Mouse (Mus musculus): ENCODE measurements around the gene Aox4. TPM values are rescaled to one million over a fixed set of nuclear protein-coding genes. Genes with fewer than 3 reads are reported as not detected.

Aox4 gene
- polyA plus RNA-seq, 1 experiment from 2014 or later: 0.18 TPM

GRCm38 (mm10) chr1:58237527-58238299 is 27.5 kb downstream of the Aox4 start:
- no peak overlapping the region for H3K4me2 ChIP-seq (ENCODE audit: low read depth, low read length)
- H3K4me3 ChIP-seq (replicated peaks; ENCODE audit: low read length): no peak overlapping the region
- H3K27ac ChIP-seq (ENCODE audit: low read length): no peak overlapping the region
- no peaks in the 10 kb centered on the region for H3K4me1 ChIP-seq (ENCODE audit: control insufficient read depth, insufficient read depth, low read length)
- no peaks in the 10 kb centered on the region for H3K36me3 ChIP-seq (ENCODE audit: control insufficient read depth, insufficient read depth, low read length)
- H3K9ac ChIP-seq (ENCODE audit: low read length): no peak overlapping the region
- 67% methylated on average over 4 of the region's 4 CpGs for WGBS
- no peaks in the 10 kb centered on the region for H3K27me3 ChIP-seq (ENCODE audit: control insufficient read depth, insufficient read depth, low read length)
- no peak; the same call in 1 of the 2 replicates for ATAC-seq (ENCODE audit: insufficient read depth, low FRiP score)
- H3K9me3 ChIP-seq (replicated peaks; ENCODE audit: control insufficient read depth, low read length): no peaks in the 10 kb centered on the region

GRCm38 (mm10) chr1:58238440-58238839 is 28.2 kb downstream of the Aox4 start:
- ATAC-seq (ENCODE audit: insufficient read depth, low FRiP score): no peak
- no peak overlapping the region for H3K4me2 ChIP-seq (ENCODE audit: low read depth, low read length)
- H3K27me3 ChIP-seq (ENCODE audit: control insufficient read depth, insufficient read depth, low read length): no peaks in the 10 kb centered on the region
- H3K4me1 ChIP-seq (ENCODE audit: control insufficient read depth, insufficient read depth, low read length): no peaks in the 10 kb centered on the region
- H3K4me3 ChIP-seq (replicated peaks; ENCODE audit: low read length): no peak overlapping the region
- H3K9ac ChIP-seq (ENCODE audit: low read length): no peak overlapping the region
- H3K36me3 ChIP-seq (ENCODE audit: control insufficient read depth, insufficient read depth, low read length): no peaks in the 10 kb centered on the region
- no peak overlapping the region for H3K27ac ChIP-seq (ENCODE audit: low read length)
- WGBS: 77% methylated on average over 5 of the region's 5 CpGs
- no peaks in the 10 kb centered on the region for H3K9me3 ChIP-seq (replicated peaks; ENCODE audit: control insufficient read depth, low read length)

GRCm38 (mm10) chr1:58238961-58239360 is 28.8 kb downstream of the Aox4 start:
- H3K4me3 ChIP-seq (replicated peaks; ENCODE audit: low read length): no peak overlapping the region
- H3K4me2 ChIP-seq (ENCODE audit: low read depth, low read length): no peak overlapping the region
- no peaks in the 10 kb centered on the region for H3K9me3 ChIP-seq (replicated peaks; ENCODE audit: control insufficient read depth, low read length)
- no peaks in the 10 kb centered on the region for H3K27me3 ChIP-seq (ENCODE audit: control insufficient read depth, insufficient read depth, low read length)
- no peak for ATAC-seq (ENCODE audit: insufficient read depth, low FRiP score)
- no peaks in the 10 kb centered on the region for H3K4me1 ChIP-seq (ENCODE audit: control insufficient read depth, insufficient read depth, low read length)
- H3K27ac ChIP-seq (ENCODE audit: low read length): no peak overlapping the region
- no peak overlapping the region for H3K9ac ChIP-seq (ENCODE audit: low read length)
- no peaks in the 10 kb centered on the region for H3K36me3 ChIP-seq (ENCODE audit: control insufficient read depth, insufficient read depth, low read length)
- 89% methylated on average over 9 of the region's 9 CpGs for WGBS

GRCm38 (mm10) chr1:58240347-58240746 is 30.1 kb downstream of the Aox4 start:
- WGBS: 58% methylated on average over 6 of the region's 6 CpGs
- Histone ChIP-seq H3K4me3 (replicated peaks; ENCODE audit: low read length) (no peak overlapping the region), H3K27me3 (ENCODE audit: control insufficient read depth, insufficient read depth, low read length) (no peaks in the 10 kb centered on the region), H3K4me1 (ENCODE audit: control insufficient read depth, insufficient read depth, low read length) (no peaks in the 10 kb centered on the region), H3K27ac (ENCODE audit: low read length) (no peak overlapping the region), H3K4me2 (ENCODE audit: low read depth, low read length) (no peak overlapping the region), H3K9me3 (replicated peaks; ENCODE audit: control insufficient read depth, low read length) (no peaks in the 10 kb centered on the region), H3K9ac (ENCODE audit: low read length) (no peak overlapping the region), H3K36me3 (ENCODE audit: control insufficient read depth, insufficient read depth, low read length) (no peaks in the 10 kb centered on the region)
- ATAC-seq (ENCODE audit: insufficient read depth, low FRiP score): no peak

- WGBS: 70% methylated on average over 3 of the region's 3 CpGs
- Histone ChIP-seq H3K9ac (ENCODE audit: low read length) (no peak overlapping the region), H3K4me3 (replicated peaks; ENCODE audit: low read length) (no peak overlapping the region), H3K4me2 (ENCODE audit: low read depth, low read length) (no peak overlapping the region), H3K4me1 (ENCODE audit: control insufficient read depth, insufficient read depth, low read length) (no peaks in the 10 kb centered on the region), H3K9me3 (replicated peaks; ENCODE audit: control insufficient read depth, low read length) (no peaks in the 10 kb centered on the region), H3K27ac (ENCODE audit: low read length) (no peak overlapping the region), H3K27me3 (ENCODE audit: control insufficient read depth, insufficient read depth, low read length) (no peaks in the 10 kb centered on the region), H3K36me3 (ENCODE audit: control insufficient read depth, insufficient read depth, low read length) (no peaks in the 10 kb centered on the region)
- ATAC-seq (ENCODE audit: insufficient read depth, low FRiP score): no peak
Observed at GRCm38 (mm10) chr1:58244487-58244886, 34.3 kb downstream of the Aox4 start.

DNA sequence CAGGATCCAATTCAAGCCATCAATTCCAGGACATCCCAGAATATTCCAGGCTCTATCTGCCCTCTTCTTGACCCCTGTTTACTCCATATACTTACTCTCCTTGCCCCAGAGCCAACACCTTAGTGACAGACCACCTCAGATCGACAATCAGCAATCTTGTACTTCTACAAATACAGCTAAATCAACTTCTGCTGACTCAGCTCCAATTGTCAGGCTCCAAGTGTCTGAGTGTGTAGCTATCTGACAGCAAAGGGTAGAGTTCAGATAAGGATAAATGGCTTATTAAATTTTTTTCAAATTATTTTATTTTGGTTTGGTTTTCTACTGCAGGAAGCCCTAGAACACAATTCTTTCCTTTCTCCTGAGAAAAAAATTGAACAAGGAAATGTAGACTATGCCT is 38.3 kb downstream of the Aox4 start:
- 53% methylated on average over 1 of the region's 1 CpGs for WGBS
- ATAC-seq (ENCODE audit: insufficient read depth, low FRiP score): no peak
- Histone ChIP-seq H3K4me1 (ENCODE audit: control insufficient read depth, insufficient read depth, low read length) (no peaks in the 10 kb centered on the region), H3K9me3 (replicated peaks; ENCODE audit: control insufficient read depth, low read length) (no peaks in the 10 kb centered on the region), H3K4me3 (replicated peaks; ENCODE audit: low read length) (no peak overlapping the region), H3K9ac (ENCODE audit: low read length) (no peak overlapping the region), H3K27me3 (ENCODE audit: control insufficient read depth, insufficient read depth, low read length) (no peaks in the 10 kb centered on the region), H3K27ac (ENCODE audit: low read length) (no peak overlapping the region), H3K4me2 (ENCODE audit: low read depth, low read length) (no peak overlapping the region), H3K36me3 (ENCODE audit: control insufficient read depth, insufficient read depth, low read length) (no peaks in the 10 kb centered on the region)

DNA sequence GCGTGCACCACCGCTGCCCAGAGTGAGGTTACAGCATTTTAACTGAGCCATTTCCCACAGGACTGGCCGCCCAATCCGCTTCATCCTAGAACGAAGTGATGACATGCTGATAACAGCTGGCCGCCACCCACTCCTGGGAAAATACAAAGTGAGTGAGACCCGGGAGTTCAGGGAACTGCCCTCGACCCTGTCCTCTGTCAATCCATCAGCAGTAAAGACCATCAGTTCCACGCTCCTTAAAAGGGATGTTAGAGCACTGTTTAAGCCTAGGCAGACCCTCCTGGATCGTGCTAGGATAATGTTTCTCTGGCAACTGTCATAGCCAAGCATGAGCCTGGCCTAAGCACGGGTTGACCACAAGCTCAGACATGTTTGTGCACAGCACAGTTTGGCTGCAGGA is 43.3 kb downstream of the Aox4 start:
- 58% methylated on average over 11 of the region's 11 CpGs for WGBS
- Histone ChIP-seq H3K4me2 (ENCODE audit: low read depth, low read length) (no peak overlapping the region), H3K27ac (ENCODE audit: low read length) (no peak overlapping the region), H3K36me3 (ENCODE audit: control insufficient read depth, insufficient read depth, low read length) (no peaks in the 10 kb centered on the region), H3K4me3 (replicated peaks; ENCODE audit: low read length) (no peak overlapping the region), H3K9ac (ENCODE audit: low read length) (no peak overlapping the region), H3K4me1 (ENCODE audit: control insufficient read depth, insufficient read depth, low read length) (no peaks in the 10 kb centered on the region), H3K9me3 (replicated peaks; ENCODE audit: control insufficient read depth, low read length) (no peaks in the 10 kb centered on the region), H3K27me3 (ENCODE audit: control insufficient read depth, insufficient read depth, low read length) (no peaks in the 10 kb centered on the region)
- no peak for ATAC-seq (ENCODE audit: insufficient read depth, low FRiP score)

- no peak overlapping the region for H3K4me3 ChIP-seq (replicated peaks; ENCODE audit: low read length)
- no peak for ATAC-seq (ENCODE audit: insufficient read depth, low FRiP score)
- H3K9me3 ChIP-seq (replicated peaks; ENCODE audit: control insufficient read depth, low read length): no peaks in the 10 kb centered on the region
- H3K36me3 ChIP-seq (ENCODE audit: control insufficient read depth, insufficient read depth, low read length): no peaks in the 10 kb centered on the region
- no peaks in the 10 kb centered on the region for H3K27me3 ChIP-seq (ENCODE audit: control insufficient read depth, insufficient read depth, low read length)
- no peak overlapping the region for H3K4me2 ChIP-seq (ENCODE audit: low read depth, low read length)
- no peak overlapping the region for H3K9ac ChIP-seq (ENCODE audit: low read length)
- 67% methylated on average over 10 of the region's 10 CpGs for WGBS
- H3K4me1 ChIP-seq (ENCODE audit: control insufficient read depth, insufficient read depth, low read length): no peaks in the 10 kb centered on the region
- no peak overlapping the region for H3K27ac ChIP-seq (ENCODE audit: low read length)
Observed at GRCm38 (mm10) chr1:58257195-58257991, 47.2 kb downstream of the Aox4 start.

- Histone ChIP-seq H3K4me2 (ENCODE audit: low read depth, low read length) (no peak overlapping the region), H3K9me3 (replicated peaks; ENCODE audit: control insufficient read depth, low read length) (no peaks in the 10 kb centered on the region), H3K27ac (ENCODE audit: low read length) (no peak overlapping the region), H3K4me3 (replicated peaks; ENCODE audit: low read length) (no peak overlapping the region), H3K27me3 (ENCODE audit: control insufficient read depth, insufficient read depth, low read length) (no peaks in the 10 kb centered on the region), H3K36me3 (ENCODE audit: control insufficient read depth, insufficient read depth, low read length) (no peaks in the 10 kb centered on the region), H3K9ac (ENCODE audit: low read length) (no peak overlapping the region), H3K4me1 (ENCODE audit: control insufficient read depth, insufficient read depth, low read length) (no peaks in the 10 kb centered on the region)
- 44% methylated on average over 3 of the region's 3 CpGs for WGBS
- ATAC-seq (ENCODE audit: insufficient read depth, low FRiP score): no peak
Observed at GRCm38 (mm10) chr1:58260311-58260710, 50.1 kb downstream of the Aox4 start.
